Mouse (Mus musculus) 3134 (cell line): ENCODE measurements around the gene Ksr2.
"Not testable (repeated sequence)": the region's sequence is repeated elsewhere in the genome, so short reads cannot be mapped to it uniquely, and the experiment has no call there.

Experiments
- DNase-seq: peaks from one replicate; pipeline ENCODE4 v3.0.0-alpha.2; 2011; ENCODE audit warnings: low spot score; ENCODE audit not compliant: insufficient read length; ENCODE audit errors: extremely low read depth

Ksr2 gene

GRCm38 (mm10) chr5:117596803-117597202, 183.0 kb downstream of the Ksr2 start:
- DNase-seq, result no peak

GRCm38 (mm10) chr5:117602026-117602425, 188.2 kb downstream of the Ksr2 start:
- DNase-seq, result no peak

- no peak for DNase-seq
These were observed 194.0 kb downstream of the Ksr2 start for GRCm38 (mm10) chr5:117607761-117608309.

- peak; percentile 11 for DNase-seq
These were observed 200.7 kb downstream of the Ksr2 start for GRCm38 (mm10) chr5:117614331-117615024.

- no peak for DNase-seq
These were observed 206.5 kb downstream of the Ksr2 start for GRCm38 (mm10) chr5:117620292-117620691.

GRCm38 (mm10) chr5:117622221-117622620, 208.4 kb downstream of the Ksr2 start:
- no peak for DNase-seq

- DNase-seq, result not testable (repeated sequence)
These were observed 209.4 kb downstream of the Ksr2 start for GRCm38 (mm10) chr5:117623206-117623605.

- DNase-seq, result no peak
These were observed 213.1 kb downstream of the Ksr2 start for GRCm38 (mm10) chr5:117626907-117627306.

- no peak for DNase-seq
These were observed 214.6 kb downstream of the Ksr2 start for GRCm38 (mm10) chr5:117628351-117628750.

GRCm38 (mm10) chr5:117629570-117629969, 215.8 kb downstream of the Ksr2 start:
- no peak for DNase-seq

GRCm38 (mm10) chr5:117635211-117635610, 221.4 kb downstream of the Ksr2 start:
- DNase-seq, result no peak

GRCm38 (mm10) chr5:117635838-117636237, 222.0 kb downstream of the Ksr2 start:
- no peak for DNase-seq

- no peak for DNase-seq
These were observed 227.8 kb downstream of the Ksr2 start for GRCm38 (mm10) chr5:117641585-117641984.

GRCm38 (mm10) chr5:117651238-117651886, 237.6 kb downstream of the Ksr2 start:
- no peak for DNase-seq

- DNase-seq, result no peak
These were observed 244.8 kb downstream of the Ksr2 start for GRCm38 (mm10) chr5:117658641-117659040.

GRCm38 (mm10) chr5:117659596-117659995, 245.8 kb downstream of the Ksr2 start:
- DNase-seq, result no peak

- DNase-seq, result no peak
These were observed 251.4 kb downstream of the Ksr2 start for GRCm38 (mm10) chr5:117665181-117665580.

- DNase-seq, result no peak
These were observed 253.5 kb downstream of the Ksr2 start for GRCm38 (mm10) chr5:117667314-117667713.

GRCm38 (mm10) chr5:117669265-117669664, 255.5 kb downstream of the Ksr2 start:
- DNase-seq, result peak; percentile 16

GRCm38 (mm10) chr5:117669843-117670242, 256.0 kb downstream of the Ksr2 start:
- DNase-seq, result no peak

GRCm38 (mm10) chr5:117671362-117671761, 257.6 kb downstream of the Ksr2 start:
- DNase-seq, result no peak

- DNase-seq, result no peak
These were observed 262.0 kb downstream of the Ksr2 start for GRCm38 (mm10) chr5:117675840-117676239.
